Mouse (Mus musculus) neural tube, embryonic 15.5 days (tissue): ENCODE measurements at regions not wholly inside any gene's neighbourhood (a gene's known extent, or its start where the extent isn't known, plus 50 kb on each side); places are given as distances from the start of the nearest gene placed in this dataset.

Experiments
- ATAC-seq: fragments of 200-750 bp; cut with Nextera tagmentation; 2 replicates; pipeline ENCODE4 v1.8.0; 2017; ENCODE audit warnings: mild to moderate bottlenecking, moderate TSS enrichment, moderate library complexity; ENCODE audit not compliant: low FRiP score
- H3K27ac ChIP-seq: fragments of 300-500 bp; sonication (generic); replicated peaks from 2 replicates; pipeline ENCODE4 v1.5.1; 2015; ENCODE audit warnings: mild to moderate bottlenecking, inconsistent platforms
- H3K27me3 ChIP-seq: fragments of 300-500 bp; sonication (generic); replicated peaks from 2 replicates; pipeline ENCODE4 v1.6.1; 2015; ENCODE audit warnings: inconsistent platforms
- H3K36me3 ChIP-seq: fragments of 300-500 bp; sonication (generic); 2 replicates; pipeline ENCODE4 v1.6.1; 2015; ENCODE audit warnings: inconsistent platforms
- H3K4me1 ChIP-seq: fragments of 300-500 bp; sonication (generic); 2 replicates; pipeline ENCODE4 v1.6.1; 2015; ENCODE audit warnings: inconsistent platforms
- H3K4me2 ChIP-seq: fragments of 300-500 bp; sonication (generic); 2 replicates; pipeline ENCODE4 v1.6.1; 2015; ENCODE audit warnings: inconsistent platforms, mild to moderate bottlenecking, moderate library complexity
- H3K4me3 ChIP-seq: fragments of 300-500 bp; sonication (generic); replicated peaks from 2 replicates; pipeline ENCODE4 v1.5.1; 2015; ENCODE audit warnings: mild to moderate bottlenecking, inconsistent platforms
- H3K9ac ChIP-seq: fragments of 300-500 bp; sonication (generic); replicated peaks from 2 replicates; pipeline ENCODE4 v1.6.1; 2015; ENCODE audit warnings: mild to moderate bottlenecking, inconsistent platforms
- H3K9me3 ChIP-seq: fragments of 300-500 bp; sonication (generic); replicated peaks from 2 replicates; pipeline ENCODE4 v1.6.1; 2016; ENCODE audit warnings: inconsistent platforms
- WGBS: fragments of 180-500 bp; shearing (Covaris S2); methylation state at CpG from one replicate; pipeline ENCODE4 v1.1.7; 2015; ENCODE audit warnings: mixed read lengths; 5-methylcytosine and 5-hydroxymethylcytosine counted together

GRCm38 (mm10) chr7:136235563-136235962 lies 519.4 kb upstream of the Mki67 start:
- Histone ChIP-seq H3K27me3 (no peaks in the 10 kb centered on the region), H3K4me1 (peaks cover 18% of the 10 kb centered on the region), H3K27ac (no peak overlapping the region), H3K4me2 (no peak overlapping the region), H3K9me3 (no peaks in the 10 kb centered on the region), H3K36me3 (no peaks in the 10 kb centered on the region), H3K4me3 (no peak overlapping the region), H3K9ac (no peak overlapping the region)
- 56% methylated on average over 2 of the region's 2 CpGs for WGBS
- no peak for ATAC-seq

GRCm38 (mm10) chr7:136236391-136236790 lies 520.2 kb upstream of the Mki67 start:
- Histone ChIP-seq H3K36me3 (no peaks in the 10 kb centered on the region), H3K27ac (no peak overlapping the region), H3K9ac (no peak overlapping the region), H3K4me3 (no peak overlapping the region), H3K27me3 (no peaks in the 10 kb centered on the region), H3K9me3 (no peaks in the 10 kb centered on the region), H3K4me2 (no peak overlapping the region), H3K4me1 (peaks cover 18% of the 10 kb centered on the region)
- WGBS: 46% methylated on average over 10 of the region's 10 CpGs
- no peak for ATAC-seq

GRCm38 (mm10) chr7:136265691-136266090 lies 549.5 kb upstream of the Mki67 start:
- H3K27me3 ChIP-seq: no peaks in the 10 kb centered on the region
- 39% methylated on average over 6 of the region's 6 CpGs for WGBS
- no peak for ATAC-seq

GRCm38 (mm10) chr7:136267716-136268489 lies 551.7 kb upstream of the Mki67 start:
- H3K9ac ChIP-seq: no peak overlapping the region
- H3K9me3 ChIP-seq: no peaks in the 10 kb centered on the region
- no peaks in the 10 kb centered on the region for H3K36me3 ChIP-seq
- ATAC-seq: no peak
- 0 out of 2 replicates have a peak, but pooled peaks cover 5% of the 10 kb centered on the region for H3K4me1 ChIP-seq
- H3K27ac ChIP-seq: no peak overlapping the region
- no peaks in the 10 kb centered on the region for H3K27me3 ChIP-seq
- WGBS: 61% methylated on average over 7 of the region's 7 CpGs
- H3K4me2 ChIP-seq: no peak overlapping the region
- H3K4me3 ChIP-seq: no peak overlapping the region

More at GRCm38 (mm10) chr7:136265691-136266090, 549.5 kb upstream of the Mki67 start:
- H3K4me2 ChIP-seq: no peak overlapping the region
- no peak overlapping the region for H3K9ac ChIP-seq
- no peaks in the 10 kb centered on the region for H3K9me3 ChIP-seq
- H3K4me1 ChIP-seq: 0 out of 2 replicates have a peak, but pooled peaks cover 5% of the 10 kb centered on the region
- no peaks in the 10 kb centered on the region for H3K36me3 ChIP-seq
- no peak overlapping the region for H3K27ac ChIP-seq
- H3K4me3 ChIP-seq: no peak overlapping the region

- 77% methylated on average over 10 of the region's 10 CpGs for WGBS
- Histone ChIP-seq H3K36me3 (no peaks in the 10 kb centered on the region), H3K4me2 (no peak overlapping the region), H3K4me1 (no peaks in the 10 kb centered on the region), H3K27ac (no peak overlapping the region), H3K9ac (no peak overlapping the region), H3K4me3 (no peak overlapping the region), H3K9me3 (no peaks in the 10 kb centered on the region), H3K27me3 (no peaks in the 10 kb centered on the region)
- ATAC-seq: no peak
Measured at GRCm38 (mm10) chr7:136275651-136276050, 559.5 kb upstream of the Mki67 start.

- no peaks in the 10 kb centered on the region for H3K9me3 ChIP-seq
- H3K27me3 ChIP-seq: no peaks in the 10 kb centered on the region
- no peak overlapping the region for H3K9ac ChIP-seq
- no peaks in the 10 kb centered on the region for H3K36me3 ChIP-seq
- 0 out of 2 replicates have a peak, but pooled peaks cover 2% of the 10 kb centered on the region for H3K4me1 ChIP-seq
- ATAC-seq: no peak
- H3K4me2 ChIP-seq: no peak overlapping the region
- WGBS: 89% methylated on average over 6 of the region's 6 CpGs
- H3K27ac ChIP-seq: no peak overlapping the region
- no peak overlapping the region for H3K4me3 ChIP-seq
Measured at GRCm38 (mm10) chr7:136283770-136284169, 567.6 kb upstream of the Mki67 start.

GRCm38 (mm10) chr7:136285606-136286005 lies 569.4 kb upstream of the Mki67 start:
- Histone ChIP-seq H3K9me3 (no peaks in the 10 kb centered on the region), H3K4me1 (0 out of 2 replicates have a peak, but pooled peaks cover 5% of the 10 kb centered on the region), H3K27me3 (no peaks in the 10 kb centered on the region), H3K4me2 (no peak overlapping the region), H3K4me3 (no peak overlapping the region), H3K9ac (no peak overlapping the region), H3K27ac (no peak overlapping the region), H3K36me3 (no peaks in the 10 kb centered on the region)
- no peak for ATAC-seq
- WGBS: 100% methylated on average over 1 of the region's 1 CpGs

GRCm38 (mm10) chr7:136293536-136294145 lies 577.5 kb upstream of the Mki67 start:
- no peak overlapping the region for H3K9ac ChIP-seq
- no peaks in the 10 kb centered on the region for H3K9me3 ChIP-seq
- H3K27me3 ChIP-seq: no peaks in the 10 kb centered on the region
- WGBS: 40% methylated on average over 6 of the region's 6 CpGs
- H3K4me2 ChIP-seq: no peak overlapping the region
- 0 out of 2 replicates have a peak overlapping the region, but pooled peaks have one; percentile 33 for H3K27ac ChIP-seq
- H3K4me3 ChIP-seq: no peak overlapping the region
- no peak for ATAC-seq
- peaks cover 3% of the 10 kb centered on the region; the same call in 1 of the 2 replicates for H3K4me1 ChIP-seq
- no peaks in the 10 kb centered on the region for H3K36me3 ChIP-seq

- H3K4me2 ChIP-seq: no peak overlapping the region
- H3K36me3 ChIP-seq: no peaks in the 10 kb centered on the region
- H3K4me3 ChIP-seq: no peak overlapping the region
- no peaks in the 10 kb centered on the region for H3K27me3 ChIP-seq
- no peak overlapping the region for H3K9ac ChIP-seq
- H3K4me1 ChIP-seq: peaks cover 3% of the 10 kb centered on the region; the same call in 1 of the 2 replicates
- 45% methylated on average over 4 of the region's 4 CpGs for WGBS
- H3K27ac ChIP-seq: no peak overlapping the region
- H3K9me3 ChIP-seq: no peaks in the 10 kb centered on the region
- no peak for ATAC-seq
Measured at GRCm38 (mm10) chr7:136294445-136294844, 578.3 kb upstream of the Mki67 start.

GRCm38 (mm10) chr7:136297901-136298513 lies 581.8 kb upstream of the Mki67 start:
- Histone ChIP-seq H3K4me2 (no peak overlapping the region), H3K4me3 (no peak overlapping the region), H3K4me1 (no peaks in the 10 kb centered on the region), H3K27ac (no peak overlapping the region), H3K9ac (no peak overlapping the region), H3K27me3 (no peaks in the 10 kb centered on the region), H3K36me3 (no peaks in the 10 kb centered on the region), H3K9me3 (no peaks in the 10 kb centered on the region)
- no peak for ATAC-seq
- 87% methylated on average over 2 of the region's 2 CpGs for WGBS

GRCm38 (mm10) chr7:136306137-136306536 lies 588.3 kb upstream of the Mgmt start:
- 72% methylated on average over 4 of the region's 4 CpGs for WGBS
- no peak overlapping the region for H3K4me2 ChIP-seq
- no peak overlapping the region for H3K4me3 ChIP-seq
- H3K27ac ChIP-seq: no peak overlapping the region
- no peaks in the 10 kb centered on the region for H3K9me3 ChIP-seq
- H3K4me1 ChIP-seq: no peaks in the 10 kb centered on the region
- no peaks in the 10 kb centered on the region for H3K36me3 ChIP-seq
- no peak for ATAC-seq
- H3K9ac ChIP-seq: no peak overlapping the region
- no peaks in the 10 kb centered on the region for H3K27me3 ChIP-seq

- no peaks in the 10 kb centered on the region for H3K27me3 ChIP-seq
- no peak overlapping the region for H3K4me2 ChIP-seq
- no peak overlapping the region for H3K27ac ChIP-seq
- H3K4me3 ChIP-seq: no peak overlapping the region
- H3K9me3 ChIP-seq: no peaks in the 10 kb centered on the region
- H3K36me3 ChIP-seq: no peaks in the 10 kb centered on the region
- no peak overlapping the region for H3K9ac ChIP-seq
- ATAC-seq: no peak
- H3K4me1 ChIP-seq: no peaks in the 10 kb centered on the region
Measured at GRCm38 (mm10) chr7:136308765-136309164, 585.6 kb upstream of the Mgmt start.
